Mouse (Mus musculus) neural tube, embryonic 10.5 days (tissue): Measurements from ENCODE around the gene Alg2.

Experiments used
- DNase-seq: peaks from one replicate; pipeline ENCODE4 v3.0.0-alpha.2; 2017; ENCODE audit warnings: low spot score; ENCODE audit errors: extremely low spot score

Gene Alg2

DNA sequence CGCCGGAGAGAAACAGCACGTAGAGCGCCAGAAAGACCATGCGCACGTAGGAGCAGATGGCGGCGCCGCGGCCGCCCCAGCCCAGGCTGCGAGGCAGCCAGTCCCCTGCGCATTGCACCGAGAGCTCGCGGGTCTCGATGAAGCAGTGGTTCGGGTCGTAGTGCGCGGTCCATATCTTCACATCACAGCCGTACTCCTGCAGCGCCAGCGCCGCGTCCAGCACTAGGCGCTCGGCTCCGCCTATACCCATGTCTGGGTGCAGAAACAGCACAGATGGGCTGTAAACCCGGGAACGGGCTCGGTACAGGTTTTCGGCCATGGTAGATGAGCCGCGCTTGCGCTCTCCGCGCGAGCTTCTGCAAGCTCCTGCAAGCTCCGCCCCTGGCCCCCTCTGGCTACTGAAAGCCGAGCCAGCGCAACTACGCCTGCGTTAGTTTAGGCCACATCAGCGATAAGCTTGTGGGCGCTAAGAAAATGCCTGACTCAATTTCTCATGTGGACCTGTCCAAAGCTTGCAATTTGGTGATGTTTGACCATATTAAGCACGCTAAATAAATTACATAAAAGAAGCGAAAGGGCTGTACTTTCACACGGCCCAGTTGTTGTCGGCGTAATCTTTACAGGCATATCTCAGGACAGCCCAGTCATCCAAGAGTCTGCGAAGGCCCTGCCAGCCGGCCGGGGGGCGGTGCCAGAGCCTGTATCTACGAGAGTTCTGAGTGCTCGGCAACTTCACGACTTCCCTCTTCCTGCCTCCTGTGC, at the start of gene Alg2, which contains the start of gene Sec61b:
TSS of gene Alg2 (minus strand) at position 366 of the 762 bp plus-strand sequence.
TSS of gene Sec61b (plus strand) at position 691 of the 762 bp plus-strand sequence.
- DNase-seq: peak; percentile 93

DNA sequence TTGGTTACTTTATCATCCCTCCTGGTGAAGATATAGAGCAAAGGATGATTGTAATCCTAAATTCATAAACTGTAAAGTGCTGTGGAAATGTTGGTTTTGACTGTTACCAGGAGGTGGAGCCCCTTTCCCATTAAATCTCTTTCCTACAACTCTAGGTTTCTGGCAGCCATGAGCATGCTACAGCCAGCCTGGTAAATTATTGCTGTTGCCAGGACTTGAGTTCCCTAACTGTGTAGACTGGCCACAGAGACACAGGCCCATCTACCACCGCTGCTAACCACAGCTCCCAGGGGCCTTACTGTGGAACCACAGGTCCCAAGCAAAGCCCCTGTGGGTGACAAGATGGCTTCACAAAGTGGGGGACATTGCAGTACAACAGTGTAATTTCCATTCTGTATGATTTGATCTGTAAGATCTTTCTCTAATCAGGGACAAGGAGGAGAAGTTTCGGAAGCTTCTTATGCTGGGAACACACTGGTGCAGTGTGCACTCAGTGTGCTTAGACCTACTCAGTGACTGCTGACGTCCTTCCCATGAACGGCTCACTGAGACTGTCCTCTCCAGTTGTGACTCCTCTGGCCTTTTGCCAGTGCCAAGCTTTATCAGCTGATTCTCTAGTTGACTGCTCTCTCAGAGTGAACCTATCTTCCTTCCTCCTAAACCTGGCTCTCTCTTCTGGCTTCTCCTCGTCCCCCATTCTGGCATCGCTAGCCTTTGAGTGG, 47.9 kb upstream of the Alg2 start:
- no peak for DNase-seq

- no peak for DNase-seq
Measured at GRCm38 (mm10) chr4:47520076-47520475, 45.9 kb upstream of the Alg2 start.

GRCm38 (mm10) chr4:47518551-47519181, 44.5 kb upstream of the Alg2 start:
- no peak for DNase-seq

DNA sequence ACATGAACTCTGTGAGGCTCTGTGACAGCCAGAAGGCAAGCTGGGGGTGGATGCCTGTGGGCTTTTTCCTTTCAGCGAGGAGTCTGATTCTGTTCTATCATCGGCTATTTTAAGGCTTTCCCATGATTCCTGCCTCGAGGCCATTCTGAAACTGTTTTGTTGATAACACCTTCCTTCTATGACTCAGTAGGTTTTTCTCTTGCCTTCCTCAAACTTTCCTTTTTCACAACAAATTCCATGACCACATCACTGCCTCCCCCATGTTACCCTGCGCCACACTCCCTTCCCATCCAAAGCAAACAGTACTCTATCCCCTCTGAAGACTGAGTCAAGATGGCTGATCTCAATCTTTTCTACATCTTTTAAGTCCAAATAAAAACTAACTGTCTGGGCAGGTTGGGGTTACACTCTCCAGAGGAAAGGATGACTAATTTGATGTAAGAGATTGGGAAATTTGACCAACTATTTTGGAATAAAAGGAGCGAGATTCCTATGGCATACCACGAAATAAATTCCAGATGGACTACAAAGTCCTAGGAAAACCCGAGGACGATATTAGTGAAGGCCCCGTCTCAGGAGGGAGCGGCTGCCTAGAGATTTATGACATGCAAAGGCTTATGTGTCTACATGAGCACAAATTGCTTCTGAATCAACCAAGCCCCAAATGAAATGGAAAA, 30.8 kb upstream of the Alg2 start:
- no peak for DNase-seq

DNA sequence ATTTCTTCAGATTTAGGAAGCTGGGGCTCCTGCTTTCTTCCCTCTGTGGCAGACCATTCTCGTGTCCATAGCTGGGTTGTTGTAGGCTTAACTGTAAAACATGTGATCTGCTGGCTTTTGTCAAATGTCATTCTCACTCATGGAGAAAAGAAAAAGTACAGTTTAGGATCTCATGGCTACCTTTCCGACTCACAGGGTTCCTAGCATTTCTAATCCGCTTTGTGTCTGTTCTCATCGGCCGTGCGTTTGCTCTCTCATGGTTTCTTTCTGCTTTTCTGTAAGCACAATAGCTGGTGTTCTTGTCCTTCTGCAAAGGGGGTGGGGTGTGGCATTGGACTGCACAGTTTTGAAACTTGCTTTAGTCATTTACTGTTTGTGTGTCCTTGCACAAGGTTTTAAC, 28.9 kb upstream of the Alg2 start:
- DNase-seq: no peak

GRCm38 (mm10) chr4:47502546-47502971, 28.4 kb upstream of the Alg2 start:
- peak; percentile 41 for DNase-seq

GRCm38 (mm10) chr4:47499121-47499545, 25.0 kb upstream of the Alg2 start:
- no peak for DNase-seq

- no peak for DNase-seq
Measured at GRCm38 (mm10) chr4:47497811-47498385, 23.8 kb upstream of the Alg2 start.

GRCm38 (mm10) chr4:47494686-47495085, 20.6 kb upstream of the Alg2 start:
- DNase-seq: no peak

GRCm38 (mm10) chr4:47494137-47494536, 20.0 kb upstream of the Alg2 start:
- no peak for DNase-seq

DNA sequence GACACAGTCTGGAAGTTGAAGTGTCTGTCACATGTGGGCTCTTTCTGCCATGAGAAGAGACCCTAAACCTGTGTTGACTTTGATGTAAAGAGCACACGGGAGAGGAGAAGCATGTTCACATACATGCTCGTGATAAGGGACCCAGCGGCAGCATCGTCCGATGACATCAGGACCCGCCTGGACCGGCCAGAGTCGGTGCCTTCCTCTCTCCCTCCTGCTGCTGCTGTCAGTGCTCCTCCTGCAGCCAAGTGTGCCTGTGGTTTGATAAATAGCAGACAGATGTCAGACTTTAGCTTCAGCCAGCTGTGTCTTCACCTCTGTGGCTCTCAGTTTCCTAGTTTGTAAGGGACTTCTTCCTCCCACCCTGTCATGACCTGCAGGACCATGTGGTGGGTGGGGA, 19.3 kb upstream of the Alg2 start:
- no peak for DNase-seq

DNA sequence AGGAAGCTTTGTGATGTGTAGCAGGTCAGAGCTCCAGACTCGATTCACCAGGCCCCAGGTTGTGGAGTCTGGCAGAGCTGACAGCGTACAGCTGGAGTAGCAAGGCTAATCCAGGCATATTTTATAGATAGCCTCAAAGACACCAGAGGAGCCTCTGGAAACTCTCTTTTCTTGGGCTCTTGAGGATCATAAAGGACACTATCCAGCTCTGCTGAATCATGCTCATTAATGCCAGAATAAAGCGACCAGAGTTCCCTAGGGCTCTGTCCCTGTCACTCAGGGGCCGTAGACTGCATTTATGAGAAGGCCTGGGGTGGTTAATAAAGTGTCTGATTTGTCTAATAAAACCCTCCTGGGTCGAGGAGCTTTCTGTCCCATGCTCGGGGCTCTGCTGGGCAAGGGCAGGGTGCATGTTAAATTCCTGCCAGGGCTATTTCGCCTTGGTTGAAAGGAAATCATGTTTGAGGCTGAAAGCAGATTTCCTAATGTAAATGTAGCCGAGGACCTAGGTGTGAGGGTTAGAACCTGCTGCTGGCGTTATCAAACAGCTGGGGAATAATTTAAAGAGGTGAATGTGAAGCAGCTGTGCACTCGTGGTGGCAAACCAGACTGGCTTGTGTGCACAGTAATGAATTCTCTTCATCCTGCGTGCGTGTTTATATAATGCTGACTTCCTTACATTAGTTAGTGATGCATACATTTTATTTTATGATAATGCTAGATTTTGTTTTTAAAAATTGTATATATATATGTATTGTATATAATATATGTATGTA, 18.4 kb upstream of the Alg2 start:
- DNase-seq: no peak

DNA sequence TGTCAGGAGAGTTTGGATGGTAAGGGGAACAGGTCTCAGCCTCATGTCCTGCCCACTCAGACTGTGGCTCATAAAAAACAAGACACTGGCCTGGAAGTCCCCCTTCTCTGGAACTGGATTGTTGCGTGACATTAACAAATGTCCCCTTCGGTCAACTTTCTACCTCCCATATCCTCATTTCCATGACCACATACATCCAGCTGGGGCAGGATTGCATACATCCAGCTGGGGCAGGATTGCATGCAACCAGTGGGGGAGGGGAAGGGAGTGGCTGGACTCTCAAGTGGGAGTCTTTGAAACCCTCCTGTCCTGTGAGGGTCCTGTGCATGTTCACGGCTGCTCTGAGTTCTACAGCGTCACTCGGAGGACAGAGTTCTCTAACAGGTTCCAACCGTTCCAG, 17.1 kb upstream of the Alg2 start:
- DNase-seq: no peak

GRCm38 (mm10) chr4:47480576-47480975, 6.4 kb upstream of the Alg2 start:
- DNase-seq: no peak

GRCm38 (mm10) chr4:47480095-47480494, 6.0 kb upstream of the Alg2 start:
- no peak for DNase-seq

DNA sequence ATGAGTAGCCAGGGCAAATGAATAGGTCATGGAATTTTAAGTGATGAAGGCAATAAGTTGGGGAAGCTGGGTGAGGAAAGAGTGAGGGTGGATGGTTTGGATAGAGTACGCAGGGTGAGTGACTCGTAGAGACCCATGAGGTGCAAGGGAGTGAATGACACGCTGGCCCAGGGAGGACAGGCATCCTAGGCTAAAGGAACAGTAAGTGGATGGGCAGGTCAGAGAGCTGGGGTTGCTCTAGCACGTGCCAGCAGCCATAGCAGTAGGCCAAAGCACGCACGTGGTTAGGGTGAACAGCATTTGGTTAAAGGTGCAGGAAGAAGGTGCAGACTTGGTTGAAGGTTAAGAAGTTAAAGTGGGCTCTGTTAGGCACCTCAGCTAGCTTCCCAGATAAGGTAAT, 3.4 kb upstream of the Alg2 start:
- no peak for DNase-seq

- DNase-seq: no peak
Measured at GRCm38 (mm10) chr4:47474730-47475643, 854 bp upstream of the Alg2 start.

- DNase-seq: no peak
Measured at GRCm38 (mm10) chr4:47473586-47473967, 556 bp downstream of the Alg2 start.
